Mouse (Mus musculus) hindbrain, embryonic 11.5 days (tissue): ENCODE data around the gene Med15. TPM values are rescaled to one million over a fixed set of nuclear protein-coding genes. Genes with fewer than 3 reads are reported as not detected.

Source experiments
- ATAC-seq: fragments of 200-750 bp; cut with Nextera tagmentation; 2 replicates; pipeline ENCODE4 v1.8.0; 2017; ENCODE audit warnings: mild to moderate bottlenecking, moderate TSS enrichment, moderate library complexity; ENCODE audit not compliant: low FRiP score
- DNase-seq: peaks from one replicate; pipeline ENCODE4 v3.0.0-alpha.2; 2015; ENCODE audit warnings: low spot score
- H3K27ac ChIP-seq: fragments of 300-500 bp; sonication (generic); 2 replicates; pipeline ENCODE4 v1.5.1; 2014; ENCODE audit warnings: mild to moderate bottlenecking, low read depth, low read length
- H3K27me3 ChIP-seq: fragments of 300-500 bp; sonication (generic); 2 replicates; pipeline ENCODE4 v1.6.1; 2014; ENCODE audit warnings: mild to moderate bottlenecking, low read length, moderate library complexity, mixed read lengths; ENCODE audit not compliant: control insufficient read depth, insufficient read depth
- H3K36me3 ChIP-seq: fragments of 300-500 bp; sonication (generic); 2 replicates; pipeline ENCODE4 v1.6.1; 2014; ENCODE audit warnings: mild to moderate bottlenecking, low read length, moderate library complexity, mixed read lengths; ENCODE audit not compliant: control insufficient read depth, insufficient read depth
- H3K4me1 ChIP-seq: fragments of 300-500 bp; sonication (generic); replicated peaks from 2 replicates; pipeline ENCODE4 v1.6.1; 2014; ENCODE audit warnings: low read length, mixed read lengths; ENCODE audit not compliant: control insufficient read depth, insufficient read depth
- H3K4me2 ChIP-seq: fragments of 300-500 bp; sonication (generic); replicated peaks from 2 replicates; pipeline ENCODE4 v1.6.1; 2014; ENCODE audit warnings: mild to moderate bottlenecking, low read depth, low read length
- H3K4me3 ChIP-seq: fragments of 300-500 bp; sonication (generic); 2 replicates; pipeline ENCODE4 v1.5.1; 2014; ENCODE audit warnings: low read depth, low read length
- H3K9ac ChIP-seq: fragments of 300-500 bp; sonication (generic); 2 replicates; pipeline ENCODE4 v1.6.1; 2014; ENCODE audit warnings: low read depth, low read length
- H3K9me3 ChIP-seq: fragments of 300-500 bp; sonication (generic); 2 replicates; pipeline ENCODE4 v1.6.1; 2016; ENCODE audit warnings: low read length; ENCODE audit not compliant: control insufficient read depth
- WGBS: fragments of 180-500 bp; shearing (Covaris S2); extraction: QIAGEN DNeasy Blood & Tissue Kit; methylation state at CpG from one replicate; pipeline ENCODE4 v1.1.7; 2014; 5-methylcytosine and 5-hydroxymethylcytosine counted together
- polyA plus RNA-seq: library from polyadenylated mRNA; unstranded; fragments of >200 nt; fragmentation: Nextera tagmentation; extraction: Ambion mirVana; gene quantifications from 2 replicates; pipeline ENCODE4 v1.2.1, GENCODE M21; 2014

Med15 gene
- polyA plus RNA-seq, 1 experiment from 2014 or later: 42.8 TPM

DNA sequence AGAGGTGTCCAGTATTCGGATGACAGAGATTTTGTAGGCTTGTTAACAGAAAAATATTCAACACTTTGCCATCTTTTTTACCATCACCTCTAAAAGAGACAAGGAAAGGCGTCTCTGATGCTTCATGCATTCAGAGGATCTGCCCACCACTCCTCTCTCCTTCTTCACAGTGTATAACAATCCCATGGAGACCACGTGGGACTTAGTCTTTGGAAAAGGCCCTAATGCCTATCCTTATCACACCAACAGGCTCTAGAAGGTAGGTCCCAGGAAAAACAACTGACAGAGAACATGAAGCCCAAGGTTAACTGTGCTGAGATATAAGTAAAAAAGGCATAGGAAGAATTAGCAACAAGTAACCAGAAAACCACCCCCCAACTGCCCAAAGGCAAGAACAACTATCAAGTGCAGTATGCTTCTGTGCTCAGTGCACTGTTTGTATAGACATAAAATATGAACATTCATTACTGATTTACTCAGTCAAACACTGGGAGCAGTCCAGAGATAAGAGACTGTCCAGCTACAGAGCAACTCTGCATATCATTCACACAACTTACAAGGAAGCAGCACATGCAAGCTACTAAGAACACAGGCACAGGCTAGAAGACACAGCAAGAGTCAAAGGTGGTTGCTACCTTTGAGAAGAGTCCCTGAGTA, 32.2 kb downstream of the Med15 start:
- Histone ChIP-seq H3K27ac (no peak overlapping the region), H3K4me1 (no peaks in the 10 kb centered on the region), H3K9me3 (no peaks in the 10 kb centered on the region), H3K4me3 (no peak overlapping the region), H3K4me2 (no peak overlapping the region), H3K27me3 (no peaks in the 10 kb centered on the region), H3K9ac (no peak overlapping the region), H3K36me3 (0 out of 2 replicates have a peak, but pooled peaks cover 5% of the 10 kb centered on the region)
- DNase-seq (no peak), ATAC-seq (no peak)
- WGBS: 88% methylated on average over 3 of the region's 3 CpGs

DNA sequence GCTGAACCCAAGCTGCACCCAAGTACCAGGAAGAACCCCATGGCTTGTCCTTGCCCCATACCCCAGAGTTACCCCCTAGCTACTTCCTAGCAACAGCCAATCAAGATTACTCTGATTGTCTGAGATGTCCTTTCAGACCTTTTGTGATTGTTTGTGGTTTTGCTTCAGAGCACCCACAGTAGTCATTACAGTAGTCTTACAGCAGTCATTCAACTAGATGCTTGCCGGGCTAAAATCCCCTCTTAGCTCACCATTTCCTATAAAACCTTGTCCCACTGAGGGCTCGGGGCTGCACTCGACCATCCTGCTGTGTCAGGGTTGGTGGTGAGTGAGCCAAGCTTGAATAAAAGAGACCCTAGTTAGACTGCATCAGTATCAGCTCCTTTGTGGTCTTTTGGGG, 37.8 kb downstream of the Med15 start:
- 90% methylated on average over 3 of the region's 3 CpGs for WGBS
- Histone ChIP-seq H3K9ac (no peak overlapping the region), H3K27ac (no peak overlapping the region), H3K9me3 (no peaks in the 10 kb centered on the region), H3K4me3 (no peak overlapping the region), H3K4me1 (no peaks in the 10 kb centered on the region), H3K36me3 (0 out of 2 replicates have a peak, but pooled peaks cover 3% of the 10 kb centered on the region), H3K27me3 (no peaks in the 10 kb centered on the region), H3K4me2 (no peak overlapping the region)
- no peak for DNase-seq
- no peak for ATAC-seq

DNA sequence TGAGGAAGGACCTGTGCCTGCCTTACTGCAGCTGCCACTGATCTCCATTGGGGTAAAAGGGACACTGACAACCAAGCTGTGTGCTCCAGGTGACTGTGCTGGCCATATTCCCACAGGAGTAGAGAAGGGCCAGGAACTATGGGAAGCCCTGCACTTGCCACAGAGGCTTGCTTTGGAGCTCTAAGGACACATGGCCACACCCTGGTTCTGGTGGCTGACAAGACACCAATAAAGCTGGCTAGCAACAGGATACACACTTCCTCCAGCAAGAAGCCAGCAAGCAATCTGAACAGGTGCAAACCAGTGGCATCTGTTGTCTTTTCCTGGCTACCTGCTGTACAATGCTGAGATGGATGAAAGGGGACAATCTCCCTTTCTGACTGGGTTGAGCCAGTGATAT, 62.8 kb downstream of the Med15 start:
- no peak overlapping the region for H3K4me3 ChIP-seq
- H3K4me2 ChIP-seq: no peak overlapping the region
- H3K36me3 ChIP-seq: peaks cover 2% of the 10 kb centered on the region; the same call in 1 of the 2 replicates
- DNase-seq (no peak), ATAC-seq (no peak)
- H3K27ac ChIP-seq: no peak overlapping the region
- H3K9ac ChIP-seq: no peak overlapping the region
- H3K27me3 ChIP-seq: no peaks in the 10 kb centered on the region
- no peaks in the 10 kb centered on the region for H3K9me3 ChIP-seq
- no peaks in the 10 kb centered on the region for H3K4me1 ChIP-seq

DNA sequence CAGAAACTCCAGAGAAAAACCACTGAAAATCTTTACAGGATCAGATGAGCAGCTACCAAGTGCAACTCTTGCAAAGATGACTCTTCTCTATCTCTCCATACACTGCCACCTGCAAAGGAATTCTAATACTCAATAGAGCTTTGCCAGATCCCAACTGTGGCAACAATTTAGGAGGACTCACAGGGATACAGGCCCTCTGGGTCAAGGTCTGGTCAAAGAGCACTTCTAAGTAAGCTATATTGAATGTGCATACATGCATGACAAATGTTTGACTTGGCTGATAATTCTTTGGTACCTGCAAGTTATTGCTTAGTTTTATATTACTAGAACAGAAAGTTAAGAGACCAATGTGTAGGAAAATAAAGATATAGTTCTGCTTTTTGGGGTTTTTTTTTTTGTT, 67.1 kb downstream of the Med15 start:
- Histone ChIP-seq H3K4me2 (no peak overlapping the region), H3K4me3 (no peak overlapping the region), H3K9ac (no peak overlapping the region), H3K27ac (no peak overlapping the region), H3K36me3 (0 out of 2 replicates have a peak, but pooled peaks cover 2% of the 10 kb centered on the region), H3K4me1 (no peaks in the 10 kb centered on the region), H3K27me3 (no peaks in the 10 kb centered on the region), H3K9me3 (no peaks in the 10 kb centered on the region)
- no peak for DNase-seq
- ATAC-seq: no peak

DNA sequence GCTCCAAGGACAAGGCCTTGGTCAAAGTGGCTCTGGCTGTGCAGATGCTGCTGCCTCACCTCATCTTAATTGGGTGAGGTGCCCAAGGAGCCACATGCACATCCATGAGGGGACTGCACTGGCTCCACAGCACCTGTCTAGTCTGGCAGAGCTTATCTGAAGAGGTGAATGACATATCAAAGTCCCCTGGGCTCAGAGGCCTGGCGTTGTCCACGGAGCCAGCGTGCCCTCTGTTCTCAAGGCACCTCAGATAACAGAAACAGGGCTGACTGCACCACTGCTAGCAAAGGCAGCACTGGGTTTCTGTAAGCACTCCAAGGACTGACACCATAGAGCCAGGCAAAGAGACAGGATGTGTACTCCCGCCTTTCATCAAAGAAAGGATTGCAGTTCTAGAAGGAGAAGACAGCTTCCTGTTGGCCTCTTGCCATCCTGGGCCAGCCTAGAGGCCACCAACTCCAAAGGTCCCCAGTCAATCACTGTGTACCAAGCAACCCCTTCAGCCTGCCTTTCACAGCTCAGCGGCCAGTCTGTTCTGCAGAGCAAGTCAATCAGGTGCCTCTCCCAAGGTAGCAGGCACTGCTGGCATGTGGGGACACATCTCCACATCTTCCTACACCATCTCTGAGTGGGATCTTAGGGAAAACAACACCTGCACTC, 76.3 kb downstream of the Med15 start:
- 90% methylated on average over 5 of the region's 5 CpGs for WGBS
- ATAC-seq: no peak
- H3K36me3 ChIP-seq: 0 out of 2 replicates have a peak, but pooled peaks cover 3% of the 10 kb centered on the region

DNA sequence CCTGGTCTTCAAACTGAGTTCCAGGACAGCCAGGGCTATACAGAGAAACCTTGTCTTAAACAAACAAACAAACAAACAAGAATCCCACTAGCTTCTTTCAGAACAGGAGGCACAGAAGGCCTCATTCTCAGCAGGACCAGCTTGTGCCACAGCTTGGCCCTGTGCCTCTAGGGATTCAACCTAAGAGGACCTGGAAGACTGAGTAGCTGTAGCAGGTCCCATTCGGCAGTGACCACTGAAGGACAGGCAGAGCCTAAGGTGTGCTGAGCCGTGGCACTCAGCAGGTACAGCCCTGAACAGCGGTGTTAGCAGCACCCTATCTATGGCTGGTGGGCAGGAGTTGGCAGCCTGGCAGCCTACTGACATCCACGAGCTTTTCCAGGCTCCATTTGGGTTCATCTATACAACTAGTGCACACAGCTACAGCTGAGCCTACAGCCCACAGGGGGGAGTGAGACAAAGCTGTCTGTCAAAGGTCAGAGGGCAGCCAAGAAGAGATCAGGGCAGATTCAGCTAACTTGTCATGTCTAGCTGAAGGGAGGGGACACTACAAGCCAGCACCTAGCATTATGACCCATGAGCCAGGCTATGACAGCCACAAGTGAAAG, 78.4 kb downstream of the Med15 start:
- H3K9me3 ChIP-seq: no peaks in the 10 kb centered on the region
- no peak overlapping the region for H3K4me2 ChIP-seq
- 89% methylated on average over 4 of the region's 4 CpGs for WGBS
- DNase-seq (no peak), ATAC-seq (no peak)
- H3K9ac ChIP-seq: no peak overlapping the region
- no peaks in the 10 kb centered on the region for H3K4me1 ChIP-seq
- no peaks in the 10 kb centered on the region for H3K27me3 ChIP-seq
- H3K4me3 ChIP-seq: no peak overlapping the region
- 0 out of 2 replicates have a peak, but pooled peaks cover 3% of the 10 kb centered on the region for H3K36me3 ChIP-seq
- H3K27ac ChIP-seq: no peak overlapping the region

More for the DNA sequence above, 76.3 kb downstream of the Med15 start:
- Histone ChIP-seq H3K4me1 (no peaks in the 10 kb centered on the region), H3K9ac (no peak overlapping the region), H3K4me3 (no peak overlapping the region), H3K27ac (no peak overlapping the region), H3K4me2 (no peak overlapping the region), H3K9me3 (no peaks in the 10 kb centered on the region), H3K27me3 (no peaks in the 10 kb centered on the region)
- no peak for DNase-seq

DNA sequence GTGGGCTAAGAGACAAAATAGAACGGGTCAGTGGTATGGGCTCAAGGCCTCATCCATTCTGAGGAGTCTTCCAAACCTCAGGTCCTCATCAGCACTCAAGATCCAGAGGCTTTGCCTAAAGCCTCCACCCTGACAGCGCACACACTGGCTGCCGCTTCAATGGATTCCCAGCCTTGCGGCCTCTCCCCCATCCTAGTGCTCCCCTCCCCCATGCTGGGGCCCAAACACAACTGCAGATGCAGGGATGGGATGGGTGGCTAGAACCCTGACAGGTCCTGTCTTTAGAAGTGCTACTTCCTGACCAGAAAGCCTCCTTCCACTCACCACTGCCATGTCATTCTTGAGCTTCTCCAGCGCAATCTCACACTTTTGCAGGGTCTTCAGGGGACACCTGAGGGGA, 79.1 kb downstream of the Med15 start:
- DNase-seq (no peak), ATAC-seq (no peak)
- WGBS: 92% methylated on average over 5 of the region's 5 CpGs
- no peak overlapping the region for H3K4me2 ChIP-seq
- H3K36me3 ChIP-seq: 0 out of 2 replicates have a peak, but pooled peaks cover 3% of the 10 kb centered on the region
- no peaks in the 10 kb centered on the region for H3K27me3 ChIP-seq
- no peak overlapping the region for H3K9ac ChIP-seq
- H3K27ac ChIP-seq: no peak overlapping the region
- no peaks in the 10 kb centered on the region for H3K4me1 ChIP-seq
- H3K9me3 ChIP-seq: no peaks in the 10 kb centered on the region
- H3K4me3 ChIP-seq: no peak overlapping the region

DNA sequence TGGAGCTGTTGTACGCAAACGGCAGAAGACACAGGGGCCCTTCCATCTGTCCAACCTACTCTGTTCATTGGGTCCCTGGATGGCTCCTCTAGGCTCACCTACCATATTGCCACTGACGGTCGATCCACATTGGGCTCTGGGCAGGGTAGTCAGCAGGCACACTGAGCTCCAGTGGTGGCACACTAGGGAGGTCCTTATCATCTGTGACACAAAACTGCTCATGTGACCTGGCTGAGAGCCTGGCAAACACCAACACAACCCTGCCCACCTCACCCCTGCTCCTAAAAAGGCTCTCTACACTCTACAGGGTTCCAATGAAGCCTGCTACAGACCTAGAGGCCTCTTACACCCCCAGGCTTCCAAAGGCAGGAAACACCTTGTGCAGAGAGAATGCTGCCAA, 80.1 kb downstream of the Med15 start:
- DNase-seq (no peak), ATAC-seq (no peak)
- no peak overlapping the region for H3K4me2 ChIP-seq
- no peaks in the 10 kb centered on the region for H3K4me1 ChIP-seq
- H3K9ac ChIP-seq: no peak overlapping the region
- WGBS: 93% methylated on average over 4 of the region's 4 CpGs
- no peaks in the 10 kb centered on the region for H3K9me3 ChIP-seq
- H3K4me3 ChIP-seq: no peak overlapping the region
- 0 out of 2 replicates have a peak, but pooled peaks cover 3% of the 10 kb centered on the region for H3K36me3 ChIP-seq
- no peaks in the 10 kb centered on the region for H3K27me3 ChIP-seq
- H3K27ac ChIP-seq: no peak overlapping the region
